Comparison of ENCODE assay signal across 15 mouse cellular contexts in genomic region chr10:24698131-24698775, GRCm38 (mm10). TPM values are rescaled to one million over a fixed set of nuclear protein-coding genes. Genes with fewer than 3 reads are reported as not detected.
DNase-seq lines count a peak whose midpoint lies in the region; ATAC-seq lines count a peak whose summit lies in the region.
"Had no signal": no experiment of that assay in that cellular context is flagged by ENCODE, and none has a peak within 500 bp of the region (broad histone marks: within the 10 kb centered on the region; RNA-seq: fewer than 3 reads in every experiment).

No protein-coding gene starts in this region.

- WGBS in embryonic facial prominence, embryonic 14.5 days: 59% methylated on average over 6 of the region's 6 CpGs
- WGBS in embryonic facial prominence, embryonic 10.5 days: 81% methylated on average over 6 of the region's 6 CpGs
- WGBS in kidney, embryonic 14.5 days: 43% methylated on average over 6 of the region's 6 CpGs
- WGBS in limb, embryonic 11.5 days: 39% methylated on average over 6 of the region's 6 CpGs
- WGBS in stomach, embryonic 16.5 days: 42% methylated on average over 6 of the region's 6 CpGs

- H3K4me1 ChIP-seq in embryonic facial prominence, embryonic 14.5 days (ENCODE audit: control insufficient read depth, insufficient read depth, low read length): no peaks in the 10 kb centered on the region
- H3K4me1 ChIP-seq in embryonic facial prominence, embryonic 10.5 days: 0 out of 2 replicates have a peak, but pooled peaks cover 3% of the 10 kb centered on the region
- H3K4me1 ChIP-seq in kidney, embryonic 14.5 days (ENCODE audit: control insufficient read depth, insufficient read depth, low read length): no peaks in the 10 kb centered on the region
- peaks cover 4% of the 10 kb centered on the region; the same call in 1 of the 2 replicates for H3K4me1 ChIP-seq in limb, embryonic 11.5 days (ENCODE audit: control insufficient read depth, insufficient read depth, low read length)
- no peaks in the 10 kb centered on the region for H3K4me1 ChIP-seq in stomach, embryonic 16.5 days (ENCODE audit: control insufficient read depth, insufficient read depth, low read length)
- H3K4me1 ChIP-seq: kidney, embryonic 15.5 days had no signal

- peak; percentile 67 for ATAC-seq in embryonic facial prominence, embryonic 14.5 days (ENCODE audit: low read depth)
- ATAC-seq in kidney, embryonic 14.5 days (ENCODE audit: low FRiP score, low TSS enrichment): 0 out of 2 replicates have a peak, but pooled peaks have one; percentile 39
- no peak for ATAC-seq in limb, embryonic 11.5 days (ENCODE audit: insufficient number of reproducible peaks, low FRiP score, low TSS enrichment, low read depth)
- peak; percentile 86 for ATAC-seq in stomach, embryonic 16.5 days (ENCODE audit: insufficient read depth, low FRiP score)
- ATAC-seq in megakaryocyte progenitor cell, adult 5-6 weeks (replicated peaks; ENCODE audit: poor library complexity): no peak
- ATAC-seq: Patski had no signal

- DNase-seq in embryonic facial prominence, embryonic 14.5 days (ENCODE audit: low spot score): peak; percentile 58
- DNase-seq in embryonic facial prominence, embryonic 10.5 days (ENCODE audit: low spot score): no peak
- no peak for DNase-seq in kidney, postnatal 10 days
- DNase-seq in limb, embryonic 11.5 days (ENCODE audit: low spot score): peak; percentile 34
- DNase-seq in adipocyte (ENCODE audit: low spot score): no peak
- DNase-seq: cerebellum, adult 2 months; lung, embryonic 14.5 days had no signal

- H3K27me3 ChIP-seq in embryonic facial prominence, embryonic 14.5 days (replicated peaks; ENCODE audit: control insufficient read depth, insufficient read depth, low read length): no peaks in the 10 kb centered on the region
- no peaks in the 10 kb centered on the region for H3K27me3 ChIP-seq in embryonic facial prominence, embryonic 10.5 days (replicated peaks; ENCODE audit: low read depth, poor library complexity, severe bottlenecking)
- no peaks in the 10 kb centered on the region for H3K27me3 ChIP-seq in kidney, embryonic 14.5 days (ENCODE audit: control insufficient read depth, insufficient read depth, low read length)
- no peaks in the 10 kb centered on the region for H3K27me3 ChIP-seq in limb, embryonic 11.5 days (ENCODE audit: control insufficient read depth, insufficient read depth, low read length)
- H3K27me3 ChIP-seq in stomach, embryonic 16.5 days (ENCODE audit: control insufficient read depth, insufficient read depth, low read length): no peaks in the 10 kb centered on the region
- H3K27me3 ChIP-seq: heart, embryonic 12.5 days; kidney, embryonic 15.5 days; megakaryocyte, embryonic 14.5 days had no signal

- H3K4me3 ChIP-seq in embryonic facial prominence, embryonic 14.5 days (ENCODE audit: low read depth, low read length): no peak overlapping the region
- H3K4me3 ChIP-seq in embryonic facial prominence, embryonic 10.5 days: no peak overlapping the region
- no peak overlapping the region for H3K4me3 ChIP-seq in kidney, embryonic 14.5 days (ENCODE audit: low read length)
- no peak overlapping the region for H3K4me3 ChIP-seq in limb, embryonic 11.5 days (ENCODE audit: low read depth, low read length)
- H3K4me3 ChIP-seq in stomach, embryonic 16.5 days (replicated peaks; ENCODE audit: low read length): no peak overlapping the region
- H3K4me3 ChIP-seq: heart, embryonic 12.5 days; kidney, embryonic 15.5 days; layer of hippocampus, adult 2 months; megakaryocyte, embryonic 14.5 days had no signal

- H3K27ac ChIP-seq in embryonic facial prominence, embryonic 14.5 days (replicated peaks; ENCODE audit: low read depth, low read length): no peak overlapping the region; the same call in 1 of the 2 replicates
- no peak overlapping the region for H3K27ac ChIP-seq in embryonic facial prominence, embryonic 10.5 days (replicated peaks)
- no peak overlapping the region for H3K27ac ChIP-seq in kidney, embryonic 14.5 days (ENCODE audit: low read depth, low read length)
- H3K27ac ChIP-seq in limb, embryonic 11.5 days (replicated peaks; ENCODE audit: low read depth, low read length): no peak overlapping the region
- H3K27ac ChIP-seq in stomach, embryonic 16.5 days (ENCODE audit: low read length): peak overlapping the region; percentile 31; the same call in 1 of the 2 replicates
- H3K27ac ChIP-seq: kidney, embryonic 15.5 days; layer of hippocampus, adult 2 months had no signal

- H3K9ac ChIP-seq in embryonic facial prominence, embryonic 14.5 days (ENCODE audit: low read depth, low read length): no peak overlapping the region
- H3K9ac ChIP-seq in kidney, embryonic 14.5 days (ENCODE audit: low read depth, low read length): no peak overlapping the region
- H3K9ac ChIP-seq in limb, embryonic 11.5 days (ENCODE audit: low read length): no peak overlapping the region
- H3K9ac ChIP-seq in stomach, embryonic 16.5 days (ENCODE audit: low read length): no peak overlapping the region
- H3K9ac ChIP-seq: heart, embryonic 12.5 days; kidney, embryonic 15.5 days; lung, embryonic 14.5 days had no signal

- H3K36me3 ChIP-seq in embryonic facial prominence, embryonic 14.5 days (ENCODE audit: control insufficient read depth, insufficient read depth, low read length): no peaks in the 10 kb centered on the region
- H3K36me3 ChIP-seq in embryonic facial prominence, embryonic 10.5 days (replicated peaks): no peaks in the 10 kb centered on the region
- no peaks in the 10 kb centered on the region for H3K36me3 ChIP-seq in kidney, embryonic 14.5 days (ENCODE audit: control insufficient read depth, insufficient read depth, low read length)
- no peaks in the 10 kb centered on the region for H3K36me3 ChIP-seq in limb, embryonic 11.5 days (ENCODE audit: control insufficient read depth, insufficient read depth, low read length)
- no peaks in the 10 kb centered on the region for H3K36me3 ChIP-seq in stomach, embryonic 16.5 days (ENCODE audit: control insufficient read depth, insufficient read depth, low read length)
- H3K36me3 ChIP-seq: heart, embryonic 12.5 days; kidney, embryonic 15.5 days had no signal

- H3K4me2 ChIP-seq in embryonic facial prominence, embryonic 14.5 days (ENCODE audit: low read depth, low read length): no peak overlapping the region
- H3K4me2 ChIP-seq in kidney, embryonic 14.5 days (replicated peaks; ENCODE audit: low read depth, low read length): no peak overlapping the region
- H3K4me2 ChIP-seq in limb, embryonic 11.5 days (ENCODE audit: low read depth, severe bottlenecking): no peak overlapping the region
- H3K4me2 ChIP-seq in stomach, embryonic 16.5 days (ENCODE audit: low read depth, low read length): no peak overlapping the region
- H3K4me2 ChIP-seq: heart, embryonic 12.5 days; kidney, embryonic 15.5 days; lung, embryonic 14.5 days had no signal

- no peaks in the 10 kb centered on the region for H3K9me3 ChIP-seq in embryonic facial prominence, embryonic 14.5 days (ENCODE audit: control insufficient read depth, low read length)
- no peaks in the 10 kb centered on the region for H3K9me3 ChIP-seq in embryonic facial prominence, embryonic 10.5 days
- no peaks in the 10 kb centered on the region for H3K9me3 ChIP-seq in kidney, embryonic 14.5 days (ENCODE audit: control insufficient read depth, low read length)
- H3K9me3 ChIP-seq in limb, embryonic 11.5 days (ENCODE audit: control insufficient read depth, low read length): no peaks in the 10 kb centered on the region
- H3K9me3 ChIP-seq in stomach, embryonic 16.5 days (replicated peaks; ENCODE audit: control insufficient read depth, low read length): no peaks in the 10 kb centered on the region
- H3K9me3 ChIP-seq: heart, embryonic 12.5 days; kidney, embryonic 15.5 days; megakaryocyte, embryonic 14.5 days had no signal

RNA-seq across cellular contexts. Expression of gene Enpp1, which starts 13.7 kb away (rescaled TPM):
- polyA plus RNA-seq in embryonic facial prominence, embryonic 14.5 days (2014; fragmentation: Nextera tagmentation; extraction: Ambion mirVana): 8.0 and 9.3 TPM in 2 replicates
- polyA plus RNA-seq in embryonic facial prominence, embryonic 10.5 days (2016; fragmentation: Nextera tagmentation; extraction: Ambion mirVana): 0.62 and 1.0 TPM in 2 replicates
- polyA plus RNA-seq in kidney, embryonic 14.5 days (2014; fragmentation: Nextera tagmentation; extraction: Ambion mirVana): 0.90 and 2.5 TPM in 2 replicates
- 2.5 and 2.9 TPM in 2 replicates for polyA plus RNA-seq in limb, embryonic 11.5 days (2014; fragmentation: Nextera tagmentation; extraction: Ambion mirVana)
- polyA plus RNA-seq in stomach, embryonic 16.5 days (2015; fragmentation: Nextera tagmentation; extraction: Ambion mirVana): 7.1 and 7.6 TPM in 2 replicates
- total RNA-seq in megakaryocyte progenitor cell, adult 5-6 weeks (2015): 3.7 and 5.9 TPM in 2 replicates
- total RNA-seq in megakaryocyte progenitor cell, adult 5-6 weeks (2017): 1.6 and 3.5 TPM in 2 replicates

Comparison
In these comparisons a context has a peak if more than half of its experiments do, and no peak if none do; other contexts are left out.
1. DNase-seq: peak in embryonic facial prominence, embryonic 14.5 days (single experiment) and limb, embryonic 11.5 days (single experiment); none in embryonic facial prominence, embryonic 10.5 days (single experiment), kidney, postnatal 10 days (single experiment) and adipocyte (single experiment).
2. ATAC-seq: peak in embryonic facial prominence, embryonic 14.5 days (single experiment), kidney, embryonic 14.5 days (single experiment) and stomach, embryonic 16.5 days (single experiment); none in limb, embryonic 11.5 days (single experiment) and megakaryocyte progenitor cell, adult 5-6 weeks (single experiment).